Comparison of ENCODE assay signal across 9 mouse cellular contexts in genomic region chr17:75013868-75014267, GRCm38 (mm10). TPM values are rescaled to one million over a fixed set of nuclear protein-coding genes. Genes with fewer than 3 reads are reported as not detected.
DNase-seq lines count a peak whose midpoint lies in the region; ATAC-seq and TF ChIP-seq lines count a peak whose summit lies in the region.
"Had no signal": no experiment of that assay in that cellular context is flagged by ENCODE, and none has a peak within 500 bp of the region (broad histone marks: within the 10 kb centered on the region; RNA-seq: fewer than 3 reads in every experiment).

No protein-coding gene starts in this region.

- H3K9me3 ChIP-seq in midbrain, embryonic 13.5 days: no peaks in the 10 kb centered on the region
- no peaks in the 10 kb centered on the region for H3K9me3 ChIP-seq in midbrain, postnatal 0 days (ENCODE audit: low read length)
- no peaks in the 10 kb centered on the region for H3K9me3 ChIP-seq in intestine, embryonic 15.5 days

- intact Hi-C loops in heart, adult 2 months (cut with DNase I): no loop called here
- intact Hi-C loops in heart, postnatal 36 days (cut with DNase I): no loop called here

- 0 out of 2 replicates have a peak, but pooled peaks have one; percentile 21 for ATAC-seq in midbrain, embryonic 13.5 days
- no peak for ATAC-seq in midbrain, postnatal 0 days (ENCODE audit: low FRiP score)
- peak; percentile 74 for ATAC-seq in intestine, embryonic 15.5 days

- H3K79me2 ChIP-seq in heart, adult 2 months (replicated peaks; ENCODE audit: control insufficient read depth, insufficient read depth, low read length): no peaks in the 10 kb centered on the region

- no peak for TF ChIP-seq CTCF in heart, adult 2 months (IDR thresholded peaks at IDR 0.05)
- no peak for TF ChIP-seq CTCF in midbrain, postnatal 0 days (IDR thresholded peaks at IDR 0.05)

- H3K4me2 ChIP-seq in midbrain, embryonic 13.5 days (replicated peaks): no peak overlapping the region
- H3K4me2 ChIP-seq in midbrain, postnatal 0 days (ENCODE audit: low read depth, low read length, poor library complexity, severe bottlenecking): no peak overlapping the region
- no peak overlapping the region for H3K4me2 ChIP-seq in intestine, embryonic 15.5 days (replicated peaks)

- peaks cover 2% of the 10 kb centered on the region; the same call in 1 of the 2 replicates for H3K36me3 ChIP-seq in heart, adult 2 months (ENCODE audit: control insufficient read depth, insufficient read depth, low read length)
- H3K36me3 ChIP-seq in midbrain, embryonic 13.5 days: no peaks in the 10 kb centered on the region
- no peaks in the 10 kb centered on the region for H3K36me3 ChIP-seq in midbrain, postnatal 0 days (ENCODE audit: insufficient read depth, low read length)
- no peaks in the 10 kb centered on the region for H3K36me3 ChIP-seq in intestine, embryonic 15.5 days

- peaks cover 3% of the 10 kb centered on the region; the same call in 1 of the 2 replicates for H3K4me1 ChIP-seq in heart, adult 2 months (ENCODE audit: control insufficient read depth, insufficient read depth, low read length)
- no peaks in the 10 kb centered on the region for H3K4me1 ChIP-seq in midbrain, embryonic 13.5 days (replicated peaks)
- H3K4me1 ChIP-seq in midbrain, postnatal 0 days (ENCODE audit: insufficient read depth, low read length): no peaks in the 10 kb centered on the region
- H3K4me1 ChIP-seq in intestine, embryonic 15.5 days (replicated peaks): peaks cover 11% of the 10 kb centered on the region

- H3K27me3 ChIP-seq in heart, adult 2 months (ENCODE audit: control insufficient read depth, insufficient read depth, low read length): no peaks in the 10 kb centered on the region
- no peaks in the 10 kb centered on the region for H3K27me3 ChIP-seq in midbrain, embryonic 13.5 days
- no peaks in the 10 kb centered on the region for H3K27me3 ChIP-seq in midbrain, postnatal 0 days (ENCODE audit: insufficient read depth, low read length)
- H3K27me3 ChIP-seq in intestine, embryonic 15.5 days (replicated peaks): no peaks in the 10 kb centered on the region

- no peak for TF ChIP-seq EP300 in heart, adult 2 months (IDR thresholded peaks at IDR 0.05; ENCODE audit: insufficient read depth, low read depth, low read length)

- 0 out of 2 replicates have a peak overlapping the region, but pooled peaks have one; percentile 15 for H3K27ac ChIP-seq in heart, adult 2 months
- no peak overlapping the region for H3K27ac ChIP-seq in midbrain, embryonic 13.5 days
- no peak overlapping the region for H3K27ac ChIP-seq in midbrain, postnatal 0 days (ENCODE audit: low read depth, low read length)
- no peak overlapping the region for H3K27ac ChIP-seq in intestine, embryonic 15.5 days

- H3K4me3 ChIP-seq in heart, adult 2 months: no peak overlapping the region
- H3K4me3 ChIP-seq in midbrain, embryonic 13.5 days (replicated peaks): no peak overlapping the region
- H3K4me3 ChIP-seq in midbrain, postnatal 0 days (ENCODE audit: low read depth, low read length): no peak overlapping the region
- H3K4me3 ChIP-seq in intestine, embryonic 15.5 days (replicated peaks): no peak overlapping the region

- 46% methylated on average over 10 of the region's 10 CpGs for WGBS in heart, adult 2 months
- 76% methylated on average over 10 of the region's 10 CpGs for WGBS in midbrain, embryonic 13.5 days
- 70% methylated on average over 10 of the region's 10 CpGs for WGBS in midbrain, postnatal 0 days
- 52% methylated on average over 10 of the region's 10 CpGs for WGBS in intestine, embryonic 15.5 days

- H3K9ac ChIP-seq in heart, adult 2 months (ENCODE audit: low read depth, low read length): no peak overlapping the region
- no peak overlapping the region for H3K9ac ChIP-seq in midbrain, embryonic 13.5 days (replicated peaks)
- no peak overlapping the region for H3K9ac ChIP-seq in midbrain, postnatal 0 days (replicated peaks; ENCODE audit: low read length, poor library complexity, severe bottlenecking)
- no peak overlapping the region for H3K9ac ChIP-seq in intestine, embryonic 15.5 days

- no peak for TF ChIP-seq POLR2A in heart, adult 2 months (IDR thresholded peaks at IDR 0.05; ENCODE audit: insufficient read depth, low read depth, low read length)

- DNase-seq in heart, adult 2 months: peak in 1 of 2 experiments; percentile 50
- DNase-seq in heart, postnatal 36 days: no peak
- no peak for DNase-seq in midbrain, postnatal 0 days (ENCODE audit: low spot score)
- peak; percentile 56 for DNase-seq in yolk sac, embryonic 10.5 days (ENCODE audit: low spot score)
- DNase-seq in urinary bladder, postnatal 4 days (ENCODE audit: low spot score in 2 of 2): no peak
- DNase-seq in kidney, adult 11 months: no peak
- DNase-seq: kidney, adult 18-20 months had no signal

RNA-seq across cellular contexts. Expression of gene Ltbp1, which starts 8.5 kb away (rescaled TPM):
- total RNA-seq in heart, adult 2 months (2021): 10 to 100 TPM; 39.9 to 40.4 TPM
- polyA plus RNA-seq in heart, adult 2 months (2012; rRNA removed): 17.2 and 27.9 TPM in 2 replicates
- total RNA-seq in heart, postnatal 36 days (2021): 10 to 100 TPM; 41.1 to 46.2 TPM
- 2.6 and 2.7 TPM in 2 replicates for polyA plus RNA-seq in midbrain, embryonic 13.5 days (2015; fragmentation: Nextera tagmentation; extraction: Ambion mirVana)
- total RNA-seq in midbrain, postnatal 0 days (2014; rRNA removed): 2.3 and 3.0 TPM in 2 replicates
- polyA plus RNA-seq in midbrain, postnatal 0 days (2015; fragmentation: Nextera tagmentation; extraction: Ambion mirVana): 0.89 and 1.0 TPM in 2 replicates
- 17.7 and 18.8 TPM in 2 replicates for polyA plus RNA-seq in intestine, embryonic 15.5 days (2015; fragmentation: Nextera tagmentation; extraction: Ambion mirVana)
